ENCODE assay signal across 9 mouse cellular contexts in the genomic region with DNA sequence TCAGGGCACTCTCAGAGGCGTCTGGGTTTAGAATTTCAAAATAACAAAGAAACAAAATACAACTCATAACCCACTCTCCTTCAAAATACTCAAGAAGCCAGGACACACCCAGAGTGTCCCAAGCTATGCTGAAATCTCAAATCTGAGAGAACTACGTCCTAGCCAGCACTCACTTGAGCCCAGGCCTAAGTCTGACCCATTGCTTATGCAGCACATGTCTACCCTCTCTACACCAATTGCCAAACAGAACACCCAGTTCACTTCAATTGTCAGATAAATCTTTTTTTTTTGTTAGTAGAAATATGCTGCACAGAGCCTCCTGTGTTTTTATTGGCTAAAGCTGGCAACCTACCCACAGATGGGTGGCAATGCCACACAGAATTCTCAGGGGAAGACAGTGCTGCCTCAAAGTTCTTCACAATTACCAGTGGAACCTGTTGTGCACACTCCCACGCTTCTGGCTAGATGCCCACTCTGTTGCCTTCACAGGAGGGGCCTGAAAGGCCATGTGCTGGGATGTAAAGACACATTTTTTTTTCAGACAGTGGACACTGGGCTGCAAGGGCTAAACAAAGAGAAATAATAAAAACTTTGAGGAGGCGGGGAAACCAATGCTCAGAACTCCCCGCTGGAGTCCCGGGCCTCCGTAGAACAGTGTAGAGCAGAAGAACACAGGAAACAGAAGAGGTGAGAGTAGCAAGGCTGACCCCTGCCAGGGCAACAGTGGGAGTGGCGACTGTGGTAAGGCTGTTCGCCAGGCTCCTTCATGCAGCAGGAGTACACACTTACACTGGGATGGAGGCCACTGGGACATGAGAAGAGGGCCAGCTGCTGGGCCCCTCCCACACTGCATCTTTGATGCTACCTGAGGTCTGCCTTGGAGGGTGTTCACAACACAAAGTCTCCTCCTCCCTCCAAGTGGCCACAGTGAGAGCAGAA.
DNase-seq lines count a peak whose midpoint lies in the region; ATAC-seq and TF ChIP-seq lines count a peak whose summit lies in the region.
"Had no signal": no experiment of that assay in that cellular context is flagged by ENCODE, and none has a peak within 500 bp of the region (broad histone marks: within the 10 kb centered on the region; RNA-seq: fewer than 3 reads in every experiment).

No protein-coding gene starts in this region.

- TF ChIP-seq CTCF in hindbrain, postnatal 0 days (IDR thresholded peaks at IDR 0.05; ENCODE audit: low read depth), result no peak

- peak; percentile 38; the same call in 1 of the 2 replicates for ATAC-seq in frontal cortex, adult (ENCODE audit: low TSS enrichment)
- peak; percentile 16; the same call in 1 of the 2 replicates for ATAC-seq in midbrain, embryonic 12.5 days (ENCODE audit: low FRiP score, low read depth)
- ATAC-seq in midbrain, embryonic 14.5 days (ENCODE audit: low FRiP score, low TSS enrichment), result no peak
- ATAC-seq in hindbrain, postnatal 0 days, result peak; percentile 56; the same call in 1 of the 2 replicates
- ATAC-seq in megakaryocyte, adult 5-6 weeks (ENCODE audit: poor library complexity, severe bottlenecking), result no peak

- DNase-seq in frontal cortex, postnatal 14 days (ENCODE audit: low spot score in 2 of 2), result no peak
- no peak for DNase-seq in midbrain, embryonic 14.5 days
- DNase-seq in hindbrain, postnatal 0 days (ENCODE audit: low spot score), result peak; percentile 13
- DNase-seq in right cerebral cortex, postnatal 14 days, result peak; percentile 54
- no peak for DNase-seq in thymus, postnatal 0 days (ENCODE audit: low spot score)

- no peak overlapping the region for H3K27ac ChIP-seq in midbrain, embryonic 12.5 days (replicated peaks)
- no peak overlapping the region for H3K27ac ChIP-seq in midbrain, embryonic 14.5 days (replicated peaks; ENCODE audit: low read depth, low read length)
- no peak overlapping the region for H3K27ac ChIP-seq in hindbrain, postnatal 0 days

- no peak overlapping the region for H3K9ac ChIP-seq in midbrain, embryonic 12.5 days (replicated peaks)
- no peak overlapping the region for H3K9ac ChIP-seq in midbrain, embryonic 14.5 days (replicated peaks; ENCODE audit: low read length)
- no peak overlapping the region for H3K9ac ChIP-seq in hindbrain, postnatal 0 days (replicated peaks; ENCODE audit: low read length)

- 0 out of 2 replicates have a peak, but pooled peaks cover 4% of the 10 kb centered on the region for H3K4me1 ChIP-seq in midbrain, embryonic 12.5 days
- H3K4me1 ChIP-seq in midbrain, embryonic 14.5 days (ENCODE audit: control insufficient read depth, insufficient read depth, low read length), result no peaks in the 10 kb centered on the region
- H3K4me1 ChIP-seq in hindbrain, postnatal 0 days (ENCODE audit: insufficient read depth, low read length), result no peaks in the 10 kb centered on the region

- H3K4me2 ChIP-seq in midbrain, embryonic 12.5 days (replicated peaks), result no peak overlapping the region
- no peak overlapping the region for H3K4me2 ChIP-seq in midbrain, embryonic 14.5 days (ENCODE audit: low read length)
- no peak overlapping the region for H3K4me2 ChIP-seq in hindbrain, postnatal 0 days (ENCODE audit: low read depth, low read length)

- H3K27me3 ChIP-seq in midbrain, embryonic 12.5 days, result no peaks in the 10 kb centered on the region
- H3K27me3 ChIP-seq in midbrain, embryonic 14.5 days (ENCODE audit: control insufficient read depth, insufficient read depth, low read length), result no peaks in the 10 kb centered on the region
- no peaks in the 10 kb centered on the region for H3K27me3 ChIP-seq in hindbrain, postnatal 0 days (ENCODE audit: insufficient read depth, low read length)
- H3K27me3 ChIP-seq: CH12.LX had no signal

- WGBS in midbrain, embryonic 12.5 days, result 81% methylated on average over 9 of the region's 9 CpGs
- WGBS in midbrain, embryonic 14.5 days, result 81% methylated on average over 9 of the region's 9 CpGs
- 47% methylated on average over 9 of the region's 9 CpGs for WGBS in hindbrain, postnatal 0 days

- no peaks in the 10 kb centered on the region for H3K9me3 ChIP-seq in midbrain, embryonic 12.5 days
- no peaks in the 10 kb centered on the region for H3K9me3 ChIP-seq in midbrain, embryonic 14.5 days (ENCODE audit: control insufficient read depth, low read length)
- H3K9me3 ChIP-seq in hindbrain, postnatal 0 days (ENCODE audit: low read length), result no peaks in the 10 kb centered on the region

- no peaks in the 10 kb centered on the region for H3K36me3 ChIP-seq in midbrain, embryonic 12.5 days
- no peaks in the 10 kb centered on the region for H3K36me3 ChIP-seq in midbrain, embryonic 14.5 days (ENCODE audit: control insufficient read depth, insufficient read depth, low read length)
- H3K36me3 ChIP-seq in hindbrain, postnatal 0 days (ENCODE audit: insufficient read depth, low read length), result no peaks in the 10 kb centered on the region

- H3K4me3 ChIP-seq in midbrain, embryonic 12.5 days, result no peak overlapping the region
- H3K4me3 ChIP-seq in midbrain, embryonic 14.5 days (replicated peaks; ENCODE audit: low read depth, low read length), result no peak overlapping the region
- no peak overlapping the region for H3K4me3 ChIP-seq in hindbrain, postnatal 0 days (ENCODE audit: low read length)

Comparison
In these comparisons a context has a peak if more than half of its experiments do, and no peak if none do; other contexts are left out.
1. ATAC-seq: peak in frontal cortex, adult (single experiment), midbrain, embryonic 12.5 days (single experiment) and hindbrain, postnatal 0 days (single experiment); none in midbrain, embryonic 14.5 days (single experiment) and megakaryocyte, adult 5-6 weeks (single experiment).
2. DNase-seq: peak in hindbrain, postnatal 0 days (single experiment) and right cerebral cortex, postnatal 14 days (single experiment); none in frontal cortex, postnatal 14 days (0 of 2), midbrain, embryonic 14.5 days (single experiment) and thymus, postnatal 0 days (single experiment).